Mouse (Mus musculus): Measurements from ENCODE around the gene Ugt1a1. TPM values are rescaled to one million over a fixed set of nuclear protein-coding genes. Genes with fewer than 3 reads are reported as not detected.

Gene Ugt1a1
- not detected in 2 replicates for polyA plus RNA-seq (2021; fragmentation: Nextera tagmentation)
- long read RNA-seq, experiment 1: 0 reads
- long read RNA-seq, experiment 2: 0 reads

GRCm38 (mm10) chr1:88211812-88212211, at the start of gene Ugt1a1:
Gene Ugt1a1, plus strand, starts transcription at chr1:88211959.

GRCm38 (mm10) chr1:88165711-88166110, 46.0 kb upstream of the Ugt1a1 start, which contains the start of gene Ugt1a5:
Gene Ugt1a5, plus strand, starts transcription at chr1:88166012.

GRCm38 (mm10) chr1:88200456-88200855, 11.3 kb upstream of the Ugt1a1 start, which contains the start of gene Ugt1a2:
Gene Ugt1a2, plus strand, starts transcription at chr1:88200601.

GRCm38 (mm10) chr1:88205294-88205922, 6.4 kb upstream of the Ugt1a1 start, which contains the start of gene Dnajb3:
Gene Dnajb3, minus strand, starts transcription at chr1:88205782.

GRCm38 (mm10) chr1:88226670-88227379, 15.1 kb downstream of the Ugt1a1 start, which contains the start of gene Mroh2a:
Gene Mroh2a, plus strand, starts transcription at chr1:88226986.

Other genes with a start within 250 kb of the Ugt1a1 start
- 2.2 TPM in 2 replicates for gene Usp40, start 203.4 kb upstream of the Ugt1a1 start, polyA plus RNA-seq (2021; fragmentation: Nextera tagmentation)
- not detected in 2 replicates for gene Ugt1a10, start 156.6 kb upstream of the Ugt1a1 start, polyA plus RNA-seq (2021; fragmentation: Nextera tagmentation)
- not detected in 2 replicates for gene Ugt1a9, start 141.2 kb upstream of the Ugt1a1 start, polyA plus RNA-seq (2021; fragmentation: Nextera tagmentation)
- not detected in 2 replicates for gene Ugt1a8, start 124.1 kb upstream of the Ugt1a1 start, polyA plus RNA-seq (2021; fragmentation: Nextera tagmentation)
- 0.77 and 1.0 TPM in 2 replicates for gene Ugt1a7c, start 116.9 kb upstream of the Ugt1a1 start, polyA plus RNA-seq (2021; fragmentation: Nextera tagmentation)
- gene Ugt1a6b, start 108.7 kb upstream of the Ugt1a1 start, polyA plus RNA-seq (2021; fragmentation: Nextera tagmentation): not detected in 2 replicates
- gene Ugt1a6a, start 77.2 kb upstream of the Ugt1a1 start, polyA plus RNA-seq (2021; fragmentation: Nextera tagmentation): 2.2 and 3.1 TPM in 2 replicates
- gene Ugt1a5, start 45.9 kb upstream of the Ugt1a1 start, polyA plus RNA-seq (2021; fragmentation: Nextera tagmentation): not detected in 2 replicates
- gene Ugt1a2, start 11.4 kb upstream of the Ugt1a1 start, polyA plus RNA-seq (2021; fragmentation: Nextera tagmentation): not detected in 2 replicates
- 4.3 and 5.6 TPM in 2 replicates for gene Dnajb3, start 6.2 kb upstream of the Ugt1a1 start, polyA plus RNA-seq (2021; fragmentation: Nextera tagmentation)
- gene Mroh2a, start 15.0 kb downstream of the Ugt1a1 start, polyA plus RNA-seq (2021; fragmentation: Nextera tagmentation): 0.21 and 0.22 TPM in 2 replicates
- gene Hjurp, start 65.7 kb downstream of the Ugt1a1 start, polyA plus RNA-seq (2021; fragmentation: Nextera tagmentation): 8.2 and 10.4 TPM in 2 replicates
- not detected in 2 replicates for gene Trpm8, start 65.7 kb downstream of the Ugt1a1 start, polyA plus RNA-seq (2021; fragmentation: Nextera tagmentation)
- gene Spp2, start 195.0 kb downstream of the Ugt1a1 start, polyA plus RNA-seq (2021; fragmentation: Nextera tagmentation): 0.29 and 0.50 TPM in 2 replicates